33 mouse cellular contexts compared by ENCODE assay signal in the genomic region with DNA sequence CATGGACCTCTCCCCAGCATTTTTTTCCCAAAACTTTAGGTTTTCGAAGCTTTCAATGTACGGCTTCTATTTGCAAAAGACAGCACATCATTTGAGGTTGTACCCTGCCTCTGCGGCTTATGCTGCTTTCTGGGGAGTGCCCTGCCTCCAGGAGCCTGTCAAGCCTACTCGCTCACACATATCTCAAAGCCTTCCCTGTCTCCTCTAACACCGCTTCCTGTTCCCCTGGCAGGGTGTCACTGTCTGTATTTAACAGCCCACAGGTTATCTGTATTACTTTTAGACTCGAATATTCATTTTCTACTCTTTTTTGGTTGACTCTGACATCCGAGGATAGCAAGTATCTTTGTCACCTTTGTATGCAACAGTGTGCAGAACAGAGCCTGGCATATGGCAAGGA.
DNase-seq lines count a peak whose midpoint lies in the region; ATAC-seq lines count a peak whose summit lies in the region.
"Had no signal": no experiment of that assay in that cellular context is flagged by ENCODE, and none has a peak within 500 bp of the region (broad histone marks: within the 10 kb centered on the region; RNA-seq: fewer than 3 reads in every experiment).

No protein-coding gene starts in this region.

- H3K27ac ChIP-seq in heart, embryonic 14.5 days (replicated peaks in 1 of 2; ENCODE audit: control insufficient read depth in 1 of 2, insufficient read depth in 1 of 2, low read depth in 2 of 2, low read length in 2 of 2), result peak overlapping the region; percentile 42 to 44; a peak in 2 of 4 replicates
- H3K27ac ChIP-seq: embryonic facial prominence, embryonic 15.5 days; forebrain, embryonic 12.5 days; gastrocnemius, adult 2 months; heart, adult 2 months; hindbrain, embryonic 14.5 days; liver, embryonic 14.5 days; midbrain, embryonic 12.5 days; neural tube, embryonic 12.5 days had no signal

- peak; percentile 81 for ATAC-seq in frontal cortex, adult (ENCODE audit: low TSS enrichment)
- no peak for ATAC-seq in heart, embryonic 14.5 days (ENCODE audit: insufficient number of reproducible peaks, insufficient read depth, low FRiP score, low read depth)
- ATAC-seq: activated CD4-positive, CD25-positive, alpha-beta regulatory T cell, adult 4 months; forebrain, postnatal 0 days; intestine, postnatal 0 days had no signal

- no peak overlapping the region for H3K9ac ChIP-seq in heart, embryonic 14.5 days (ENCODE audit: low read length)
- H3K9ac ChIP-seq: embryonic facial prominence, embryonic 15.5 days; forebrain, embryonic 12.5 days; forebrain, postnatal 0 days; hindbrain, embryonic 14.5 days; liver, embryonic 14.5 days; midbrain, embryonic 12.5 days; neural tube, embryonic 12.5 days had no signal

- peaks cover 17% of the 10 kb centered on the region for H3K36me3 ChIP-seq in heart, embryonic 14.5 days (ENCODE audit: control insufficient read depth, insufficient read depth, low read length)
- H3K36me3 ChIP-seq: midbrain, embryonic 12.5 days had no signal

- 43% methylated on average over 7 of the region's 7 CpGs for WGBS in heart, embryonic 14.5 days

- H3K4me1 ChIP-seq in heart, embryonic 14.5 days (ENCODE audit: control insufficient read depth in 2 of 2, insufficient read depth in 2 of 2, low read length in 2 of 2), result peaks cover 2 to 28% of the 10 kb centered on the region in 2 experiments; a peak in 3 of 4 replicates
- H3K4me1 ChIP-seq: forebrain, embryonic 12.5 days; midbrain, embryonic 12.5 days; neural tube, embryonic 12.5 days had no signal

- DNase-seq in frontal cortex, postnatal 14 days (ENCODE audit: low spot score in 2 of 2), result no peak
- no peak for DNase-seq in heart, postnatal 36 days
- DNase-seq in thymus, postnatal 25 days, result peak; percentile 22
- no peak for DNase-seq in thymus, postnatal 10 days (ENCODE audit: low spot score in 2 of 2)
- DNase-seq in adrenal gland, postnatal 4 days (ENCODE audit: low spot score in 2 of 2), result no peak
- DNase-seq in testis, postnatal 10 days (ENCODE audit: low spot score), result no peak
- DNase-seq: adrenal gland, adult 8-10 months; cerebellum, adult 11 months; cerebellum, adult 9-11 months; forebrain, postnatal 0 days; gastrocnemius, adult 2 months; gastrocnemius, postnatal 36 days; heart, adult 2 months; kidney, adult 9 months; kidney, postnatal 10 days; layer of hippocampus, adult 9-11 months; liver; lung, adult 2 months; right cerebral cortex, adult 18-20 months; spleen, adult 18-20 months; thymus, adult 2 months had no signal

- no peak overlapping the region for H3K4me2 ChIP-seq in heart, embryonic 14.5 days (ENCODE audit: low read length)
- H3K4me2 ChIP-seq: embryonic facial prominence, embryonic 15.5 days; forebrain, embryonic 12.5 days; hindbrain, embryonic 14.5 days; midbrain, embryonic 12.5 days; neural tube, embryonic 12.5 days had no signal

- intact Hi-C loops in heart, postnatal 36 days (cut with DNase I), result no loop called here

- H3K4me3 ChIP-seq in heart, embryonic 14.5 days (ENCODE audit: control insufficient read depth in 1 of 2, insufficient read depth in 1 of 2, low read depth in 1 of 2, low read length in 2 of 2), result no peak overlapping the region
- H3K4me3 ChIP-seq: embryonic facial prominence, embryonic 15.5 days; forebrain, embryonic 12.5 days; gastrocnemius, adult 2 months; heart, adult 2 months; midbrain, embryonic 12.5 days; myocyte; neural tube, embryonic 12.5 days had no signal

- no peaks in the 10 kb centered on the region for H3K9me3 ChIP-seq in heart, embryonic 14.5 days (ENCODE audit: control insufficient read depth, low read length)
- H3K9me3 ChIP-seq: embryonic facial prominence, embryonic 15.5 days; forebrain, embryonic 12.5 days; midbrain, embryonic 12.5 days; neural tube, embryonic 12.5 days had no signal

- no peaks in the 10 kb centered on the region for H3K27me3 ChIP-seq in heart, embryonic 14.5 days (ENCODE audit: control insufficient read depth, insufficient read depth, low read length)
- H3K27me3 ChIP-seq: CH12.LX; embryonic facial prominence, embryonic 15.5 days; forebrain, embryonic 12.5 days; midbrain, embryonic 12.5 days; neural tube, embryonic 12.5 days had no signal
